Mouse (Mus musculus) bone marrow, adult 2 months (tissue): ENCODE results near the gene Apoa5.

Experiments
- CTCF ChIP-seq: fragments of 200-500 bp; IDR thresholded peaks from 2 replicates; pipeline ENCODE4 v1.5.1; 2011; ENCODE audit warnings: low read length, control low read depth; ENCODE audit not compliant: control insufficient read depth, insufficient read depth
- POLR2A ChIP-seq: fragments of 200-500 bp; IDR thresholded peaks from 2 replicates; pipeline ENCODE4 v1.6.1; 2011; ENCODE audit warnings: low read depth, mild to moderate bottlenecking, control low read depth, low read length, borderline replicate concordance; ENCODE audit not compliant: control insufficient read depth

DNA sequence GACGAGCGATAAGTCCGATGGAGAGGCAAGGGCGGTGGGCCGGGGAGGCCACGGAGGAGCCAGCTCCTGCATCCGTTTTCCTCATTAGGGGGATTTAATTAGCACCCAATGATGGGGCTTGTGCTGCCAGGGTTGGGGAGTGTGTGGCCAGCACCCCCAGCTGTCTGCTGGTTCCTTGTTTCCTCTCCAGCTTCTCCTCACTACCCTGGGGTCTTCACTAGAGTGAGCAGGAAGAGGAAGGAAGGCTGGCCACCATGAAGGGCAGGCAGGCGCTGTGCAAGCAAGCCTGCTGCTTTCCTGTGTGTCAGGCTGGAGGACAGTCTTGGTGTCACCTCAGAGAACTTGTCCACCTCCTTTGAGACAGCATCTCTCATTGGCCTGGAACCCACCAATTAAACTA lies 48.5 kb downstream of the Apoa5 start:
- TF ChIP-seq CTCF, result no peak
- no peak for TF ChIP-seq POLR2A
